In the genomic region with DNA sequence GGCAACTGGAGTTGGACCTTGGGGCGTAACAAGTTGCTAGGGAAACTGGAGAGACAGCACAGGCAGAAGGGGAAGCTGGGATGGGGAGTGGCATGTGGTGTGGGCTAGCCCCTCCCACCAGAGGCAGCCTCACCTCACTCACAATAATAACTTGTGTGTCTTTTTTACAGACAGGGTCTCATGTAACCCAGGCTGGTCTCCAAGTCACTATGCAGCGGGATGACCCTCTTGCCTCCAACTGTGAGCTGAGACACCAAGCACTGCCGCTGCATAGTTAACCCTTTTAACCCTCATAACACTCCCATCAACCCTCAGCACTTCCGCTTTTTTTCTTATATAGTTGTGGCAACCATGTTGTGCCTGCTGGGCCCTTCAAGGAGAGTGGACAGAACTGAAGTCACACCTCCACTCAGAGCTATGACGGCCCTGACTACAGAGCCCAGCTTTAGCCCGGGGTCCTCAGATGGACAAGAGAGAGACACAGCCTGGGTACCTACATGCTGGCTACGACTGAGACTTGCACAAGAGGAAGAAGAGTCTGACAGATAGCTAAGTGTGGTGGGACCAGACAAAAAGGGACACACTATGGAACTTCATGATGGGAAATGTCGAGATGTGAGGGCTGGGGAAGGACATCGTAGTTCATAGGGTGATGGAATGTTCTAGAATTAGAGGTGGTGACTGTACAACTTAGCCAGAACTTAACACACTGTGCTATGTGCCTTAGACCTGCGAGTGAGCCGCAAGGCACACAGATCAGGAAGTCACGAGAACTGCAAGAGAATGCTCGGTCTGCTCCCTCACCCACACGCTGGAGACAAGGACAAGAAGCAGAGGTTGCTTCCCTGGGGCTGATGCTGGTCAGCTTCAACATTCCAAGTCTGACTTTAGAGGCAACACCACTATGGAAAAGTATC, we compare ENCODE assay signal across 11 mouse cellular contexts. TPM values are rescaled to one million over a fixed set of nuclear protein-coding genes. Genes with fewer than 3 reads are reported as not detected.
DNase-seq lines count a peak whose midpoint lies in the region; ATAC-seq and TF ChIP-seq lines count a peak whose summit lies in the region.
"Had no signal": no experiment of that assay in that cellular context is flagged by ENCODE, and none has a peak within 500 bp of the region (broad histone marks: within the 10 kb centered on the region; RNA-seq: fewer than 3 reads in every experiment).

No protein-coding gene starts in this region.

- H3K4me2 ChIP-seq in limb, embryonic 15.5 days, result no peak overlapping the region
- no peak overlapping the region for H3K4me2 ChIP-seq in heart, postnatal 0 days (ENCODE audit: low read depth, low read length)
- H3K4me2 ChIP-seq: intestine, embryonic 15.5 days; limb, embryonic 13.5 days; neural tube, embryonic 12.5 days had no signal

- no peaks in the 10 kb centered on the region for H3K27me3 ChIP-seq in limb, embryonic 15.5 days
- no peaks in the 10 kb centered on the region for H3K27me3 ChIP-seq in limb, embryonic 10.5 days (ENCODE audit: low read depth, poor library complexity, severe bottlenecking)
- no peaks in the 10 kb centered on the region for H3K27me3 ChIP-seq in heart, postnatal 0 days (ENCODE audit: control insufficient read depth, insufficient read depth, low read length)
- H3K27me3 ChIP-seq: intestine, embryonic 15.5 days; limb, embryonic 13.5 days; neural tube, embryonic 12.5 days had no signal

- 79% methylated on average over 14 of the region's 14 CpGs for WGBS in limb, embryonic 15.5 days
- WGBS in limb, embryonic 10.5 days, result 82% methylated on average over 14 of the region's 14 CpGs
- WGBS in heart, postnatal 0 days, result 76% methylated on average over 14 of the region's 14 CpGs

- TF ChIP-seq EP300 in heart, postnatal 0 days (IDR thresholded peaks at IDR 0.05; ENCODE audit: low read depth), result no peak

- ATAC-seq in limb, embryonic 15.5 days (ENCODE audit: insufficient number of reproducible peaks, low FRiP score, low TSS enrichment, low read depth), result no peak
- ATAC-seq in heart, postnatal 0 days (ENCODE audit: insufficient read depth, low read depth), result no peak
- ATAC-seq in monocyte, adult 5-6 weeks (replicated peaks; ENCODE audit: insufficient number of reproducible peaks, low FRiP score, low TSS enrichment, poor library complexity, severe bottlenecking), result peak; percentile 41
- ATAC-seq: activated CD4-positive, CD25-positive, alpha-beta regulatory T cell, adult 4 months; intestine, embryonic 15.5 days had no signal

- no peak overlapping the region for H3K4me3 ChIP-seq in limb, embryonic 15.5 days
- no peak overlapping the region for H3K4me3 ChIP-seq in limb, embryonic 10.5 days
- H3K4me3 ChIP-seq in heart, postnatal 0 days (ENCODE audit: low read depth, low read length), result no peak overlapping the region
- H3K4me3 ChIP-seq: intestine, embryonic 15.5 days; limb, embryonic 13.5 days; neural tube, embryonic 12.5 days had no signal

- no peak for DNase-seq in limb, embryonic 10.5 days (ENCODE audit: low spot score)
- peak; percentile 76 for DNase-seq in MEL-GATA-1-ER (ENCODE audit: extremely low read depth, low read depth)
- DNase-seq in heart, postnatal 0 days (ENCODE audit: low spot score), result no peak
- DNase-seq in cerebellum, adult 8-10 months, result no peak
- no peak for DNase-seq in gastrocnemius, adult 18-20 months (ENCODE audit: low spot score)

- H3K9me3 ChIP-seq in limb, embryonic 15.5 days, result no peaks in the 10 kb centered on the region
- H3K9me3 ChIP-seq in limb, embryonic 10.5 days (replicated peaks), result no peaks in the 10 kb centered on the region
- H3K9me3 ChIP-seq in heart, postnatal 0 days (replicated peaks; ENCODE audit: control insufficient read depth, low read length), result no peaks in the 10 kb centered on the region
- H3K9me3 ChIP-seq: intestine, embryonic 15.5 days; limb, embryonic 13.5 days; neural tube, embryonic 12.5 days had no signal

- H3K4me1 ChIP-seq in limb, embryonic 15.5 days, result peaks cover 8% of the 10 kb centered on the region; the same call in 1 of the 2 replicates
- peaks cover 16% of the 10 kb centered on the region for H3K4me1 ChIP-seq in limb, embryonic 10.5 days
- H3K4me1 ChIP-seq in heart, postnatal 0 days (ENCODE audit: control insufficient read depth, insufficient read depth), result peaks cover 9% of the 10 kb centered on the region; the same call in 1 of the 2 replicates
- H3K4me1 ChIP-seq: neural tube, embryonic 12.5 days had no signal

- TF ChIP-seq CTCF in heart, postnatal 0 days (IDR thresholded peaks at IDR 0.05; ENCODE audit: low read depth), result no peak

- H3K27ac ChIP-seq in limb, embryonic 15.5 days, result 0 out of 2 replicates have a peak overlapping the region, but pooled peaks have one; percentile 33
- H3K27ac ChIP-seq in limb, embryonic 10.5 days, result no peak overlapping the region
- peak overlapping the region; percentile 15; the same call in 1 of the 2 replicates for H3K27ac ChIP-seq in heart, postnatal 0 days (ENCODE audit: low read depth)
- H3K27ac ChIP-seq: intestine, embryonic 15.5 days; limb, embryonic 13.5 days; neural tube, embryonic 12.5 days had no signal

- H3K36me3 ChIP-seq in limb, embryonic 15.5 days, result peaks cover 75% of the 10 kb centered on the region
- peaks cover 51% of the 10 kb centered on the region for H3K36me3 ChIP-seq in limb, embryonic 10.5 days
- peaks cover 31% of the 10 kb centered on the region for H3K36me3 ChIP-seq in heart, postnatal 0 days (replicated peaks; ENCODE audit: control insufficient read depth, insufficient read depth, low read length)

- H3K9ac ChIP-seq in limb, embryonic 15.5 days, result no peak overlapping the region
- H3K9ac ChIP-seq in heart, postnatal 0 days (replicated peaks; ENCODE audit: low read depth, low read length), result no peak overlapping the region
- H3K9ac ChIP-seq: intestine, embryonic 15.5 days had no signal

RNA-seq across cellular contexts. Expression of a gene that starts 9.3 kb away (rescaled TPM):
- 55.8 and 57.7 TPM in 2 replicates for polyA plus RNA-seq in limb, embryonic 15.5 days (2015; fragmentation: Nextera tagmentation; extraction: Ambion mirVana)
- 48.2 and 54.7 TPM in 2 replicates for polyA plus RNA-seq in limb, embryonic 10.5 days (2016; fragmentation: Nextera tagmentation; extraction: Ambion mirVana)
- 15.0 and 15.6 TPM in 2 replicates for total RNA-seq in heart, postnatal 0 days (2014; rRNA removed; ENCODE audit: low replicate concordance)
- polyA plus RNA-seq in heart, postnatal 0 days (2015; fragmentation: Nextera tagmentation; extraction: Ambion mirVana), result 10.8 and 11.5 TPM in 2 replicates
- total RNA-seq in monocyte, adult 5-6 weeks (2017), result 57.4 to 129 TPM (median 87.2 TPM) in 3 replicates
- total RNA-seq in gastrocnemius, adult 18-20 months (2021), result 1 to 10 TPM; 2.3 to 4.1 TPM

RNA-seq across cellular contexts. Expression of a gene that starts 9.5 kb away (rescaled TPM):
- 25.9 and 31.0 TPM in 2 replicates for polyA plus RNA-seq in limb, embryonic 15.5 days (2015; fragmentation: Nextera tagmentation; extraction: Ambion mirVana)
- 8.6 and 10.8 TPM in 2 replicates for polyA plus RNA-seq in limb, embryonic 10.5 days (2016; fragmentation: Nextera tagmentation; extraction: Ambion mirVana)
- total RNA-seq in heart, postnatal 0 days (2014; rRNA removed; ENCODE audit: low replicate concordance), result 6.6 and 6.9 TPM in 2 replicates
- polyA plus RNA-seq in heart, postnatal 0 days (2015; fragmentation: Nextera tagmentation; extraction: Ambion mirVana), result 3.6 and 7.3 TPM in 2 replicates
- total RNA-seq in monocyte, adult 5-6 weeks (2017), result 10.6 to 17.9 TPM (median 17.1 TPM) in 3 replicates
- total RNA-seq in gastrocnemius, adult 18-20 months (2021), result 1 to 10 TPM in 1 of 2 experiments, under 1 TPM in 1; 0.91 to 1.9 TPM

RNA-seq across cellular contexts. Expression of a gene that starts 14.6 kb away (rescaled TPM):
- 90.1 and 97.5 TPM in 2 replicates for polyA plus RNA-seq in limb, embryonic 15.5 days (2015; fragmentation: Nextera tagmentation; extraction: Ambion mirVana)
- 137 and 153 TPM in 2 replicates for polyA plus RNA-seq in limb, embryonic 10.5 days (2016; fragmentation: Nextera tagmentation; extraction: Ambion mirVana)
- 150 and 174 TPM in 2 replicates for total RNA-seq in heart, postnatal 0 days (2014; rRNA removed; ENCODE audit: low replicate concordance)
- 76.9 and 78.3 TPM in 2 replicates for polyA plus RNA-seq in heart, postnatal 0 days (2015; fragmentation: Nextera tagmentation; extraction: Ambion mirVana)
- total RNA-seq in monocyte, adult 5-6 weeks (2017), result 56.7 to 115 TPM (median 94.0 TPM) in 3 replicates
- 100 to 1,000 TPM; 244 to 292 TPM for total RNA-seq in gastrocnemius, adult 18-20 months (2021)

RNA-seq across cellular contexts. Expression of a gene that starts 35.6 kb away (rescaled TPM):
- 54.7 and 68.2 TPM in 2 replicates for polyA plus RNA-seq in limb, embryonic 15.5 days (2015; fragmentation: Nextera tagmentation; extraction: Ambion mirVana)
- 84.9 and 98.6 TPM in 2 replicates for polyA plus RNA-seq in limb, embryonic 10.5 days (2016; fragmentation: Nextera tagmentation; extraction: Ambion mirVana)
- total RNA-seq in heart, postnatal 0 days (2014; rRNA removed; ENCODE audit: low replicate concordance), result 92.2 and 108 TPM in 2 replicates
- polyA plus RNA-seq in heart, postnatal 0 days (2015; fragmentation: Nextera tagmentation; extraction: Ambion mirVana), result 36.7 and 40.6 TPM in 2 replicates
- total RNA-seq in monocyte, adult 5-6 weeks (2017), result 14.6 to 23.9 TPM (median 23.1 TPM) in 3 replicates
- total RNA-seq in gastrocnemius, adult 18-20 months (2021), result 10 to 100 TPM; 38.5 to 40.0 TPM

RNA-seq across cellular contexts. Expression of a gene that starts 49.6 kb away (rescaled TPM):
- polyA plus RNA-seq in limb, embryonic 15.5 days (2015; fragmentation: Nextera tagmentation; extraction: Ambion mirVana), result 72.3 and 75.0 TPM in 2 replicates
- 54.6 and 60.6 TPM in 2 replicates for polyA plus RNA-seq in limb, embryonic 10.5 days (2016; fragmentation: Nextera tagmentation; extraction: Ambion mirVana)
- 72.7 and 77.9 TPM in 2 replicates for total RNA-seq in heart, postnatal 0 days (2014; rRNA removed; ENCODE audit: low replicate concordance)
- 31.6 and 34.3 TPM in 2 replicates for polyA plus RNA-seq in heart, postnatal 0 days (2015; fragmentation: Nextera tagmentation; extraction: Ambion mirVana)
- 65.5 to 110 TPM (median 103 TPM) in 3 replicates for total RNA-seq in monocyte, adult 5-6 weeks (2017)
- 10 to 100 TPM; 24.3 to 31.7 TPM for total RNA-seq in gastrocnemius, adult 18-20 months (2021)
